Mouse (Mus musculus) thymus, adult 2 months (tissue): ENCODE measurements around the gene Med7.

Experiments used
- CTCF ChIP-seq: fragments of 200-500 bp; IDR thresholded peaks from 2 replicates; pipeline ENCODE4 v1.5.1; 2012; ENCODE audit warnings: mild to moderate bottlenecking, control low read depth, low read length, moderate library complexity, borderline replicate concordance; ENCODE audit not compliant: control insufficient read depth, poor library complexity, insufficient read depth; ENCODE audit errors: extremely low read depth
- POLR2A ChIP-seq: fragments of 200-500 bp; IDR thresholded peaks from 2 replicates; pipeline ENCODE4 v1.6.1; 2012; ENCODE audit warnings: mild to moderate bottlenecking, low read length, control low read depth, moderate library complexity; ENCODE audit not compliant: control insufficient read depth, poor library complexity, insufficient read depth; ENCODE audit errors: extremely low read depth

- TF ChIP-seq CTCF (no peak), POLR2A (no peak)
Observed at GRCm38 (mm10) chr11:46449461-46450080, 12.8 kb downstream of the Med7 start.
